ENCODE assay signal across 7 mouse cellular contexts in the genomic region with DNA sequence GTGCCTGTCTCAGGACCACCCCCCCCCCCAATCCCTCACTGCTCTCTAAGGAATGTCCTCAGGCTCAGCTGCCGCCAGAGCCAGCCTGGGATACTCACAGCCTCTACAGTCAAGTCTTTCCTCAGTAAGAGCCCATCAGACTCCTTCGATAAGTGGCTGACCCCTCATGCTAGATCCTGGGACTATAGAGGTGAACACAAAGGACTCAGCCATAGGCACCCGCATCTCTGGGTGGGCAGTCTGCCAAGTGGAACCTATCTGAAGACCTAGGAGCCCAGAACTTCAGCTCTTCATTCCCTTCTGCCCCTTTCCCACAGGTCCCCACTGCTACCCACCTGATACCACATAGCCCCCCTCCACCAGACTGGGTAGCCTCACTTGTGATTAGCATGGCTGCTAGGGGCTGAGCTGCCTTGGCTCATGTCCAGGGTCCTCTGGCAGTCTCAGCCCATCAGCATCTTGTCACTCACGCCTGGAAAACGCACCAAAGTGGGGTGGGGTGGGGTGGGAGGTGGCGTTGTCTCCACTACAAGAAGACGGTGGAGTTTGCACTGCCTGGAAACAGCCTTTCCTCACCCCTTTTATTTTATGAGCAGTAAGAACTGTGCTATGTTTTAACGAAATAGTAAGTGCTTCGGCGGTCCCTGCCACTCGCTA. TPM values are rescaled to one million over a fixed set of nuclear protein-coding genes. Genes with fewer than 3 reads are reported as not detected.
DNase-seq lines count a peak whose midpoint lies in the region; ATAC-seq and TF ChIP-seq lines count a peak whose summit lies in the region.

No protein-coding gene starts in this region.

- 8% methylated on average over 11 of the region's 11 CpGs for WGBS in lung, embryonic 14.5 days
- WGBS in forebrain, embryonic 12.5 days: 7% methylated on average over 11 of the region's 11 CpGs
- WGBS in intestine, embryonic 15.5 days: 21% methylated on average over 11 of the region's 11 CpGs

- no peaks in the 10 kb centered on the region for H3K27me3 ChIP-seq in lung, embryonic 14.5 days (ENCODE audit: insufficient read depth, low read length)
- peaks cover 68% of the 10 kb centered on the region for H3K27me3 ChIP-seq in forebrain, embryonic 12.5 days
- peaks cover 19% of the 10 kb centered on the region for H3K27me3 ChIP-seq in intestine, embryonic 15.5 days (replicated peaks)

- peak; percentile 71 for ATAC-seq in lung, embryonic 14.5 days (ENCODE audit: insufficient read depth)
- peak; percentile 89 for ATAC-seq in forebrain, embryonic 12.5 days (ENCODE audit: low FRiP score)
- ATAC-seq in intestine, embryonic 15.5 days: peak; percentile 32
- ATAC-seq in megakaryocyte, adult 5-6 weeks (ENCODE audit: poor library complexity, severe bottlenecking): no peak

- peaks cover 3% of the 10 kb centered on the region for H3K4me1 ChIP-seq in lung, embryonic 14.5 days (ENCODE audit: insufficient read depth)
- H3K4me1 ChIP-seq in forebrain, embryonic 12.5 days: peaks cover 42% of the 10 kb centered on the region
- H3K4me1 ChIP-seq in intestine, embryonic 15.5 days (replicated peaks): 0 out of 2 replicates have a peak, but pooled peaks cover 5% of the 10 kb centered on the region

- no peak for TF ChIP-seq CTCF in lung, embryonic 14.5 days (IDR thresholded peaks at IDR 0.05; ENCODE audit: low read depth)

- H3K9ac ChIP-seq in lung, embryonic 14.5 days: no peak overlapping the region
- H3K9ac ChIP-seq in forebrain, embryonic 12.5 days: peak overlapping the region; percentile 59
- H3K9ac ChIP-seq in intestine, embryonic 15.5 days: no peak overlapping the region

- peak; percentile 57 for DNase-seq in lung, embryonic 14.5 days
- no peak for DNase-seq in lung, adult 18-20 months
- DNase-seq in retina, embryonic 14.5 days (ENCODE audit: low spot score): peak; percentile 61
- no peak for DNase-seq in adrenal gland, postnatal 14 days

- peak overlapping the region; percentile 24 for H3K4me3 ChIP-seq in lung, embryonic 14.5 days (ENCODE audit: low read depth, low read length)
- peak overlapping the region; percentile 35 for H3K4me3 ChIP-seq in forebrain, embryonic 12.5 days (replicated peaks)
- H3K4me3 ChIP-seq in intestine, embryonic 15.5 days (replicated peaks): peak overlapping the region; percentile 27

- H3K4me2 ChIP-seq in lung, embryonic 14.5 days: peak overlapping the region; percentile 60
- peak overlapping the region; percentile 75 for H3K4me2 ChIP-seq in forebrain, embryonic 12.5 days
- H3K4me2 ChIP-seq in intestine, embryonic 15.5 days (replicated peaks): peak overlapping the region; percentile 65

- H3K36me3 ChIP-seq in lung, embryonic 14.5 days (ENCODE audit: insufficient read depth): no peaks in the 10 kb centered on the region
- H3K36me3 ChIP-seq in forebrain, embryonic 12.5 days (replicated peaks): no peaks in the 10 kb centered on the region
- no peaks in the 10 kb centered on the region for H3K36me3 ChIP-seq in intestine, embryonic 15.5 days

- H3K9me3 ChIP-seq in lung, embryonic 14.5 days (ENCODE audit: low read depth, low read length): no peaks in the 10 kb centered on the region
- H3K9me3 ChIP-seq in forebrain, embryonic 12.5 days: no peaks in the 10 kb centered on the region
- no peaks in the 10 kb centered on the region for H3K9me3 ChIP-seq in intestine, embryonic 15.5 days

- H3K27ac ChIP-seq in lung, embryonic 14.5 days (ENCODE audit: low read depth): no peak overlapping the region
- peak overlapping the region; percentile 85 for H3K27ac ChIP-seq in forebrain, embryonic 12.5 days
- H3K27ac ChIP-seq in intestine, embryonic 15.5 days: no peak overlapping the region

RNA-seq across cellular contexts. Expression of a gene that starts 38.7 kb away (rescaled TPM):
- 0.30 and 0.32 TPM in 2 replicates for polyA plus RNA-seq in lung, embryonic 14.5 days (2014; fragmentation: Nextera tagmentation; extraction: Ambion mirVana)
- polyA plus RNA-seq in forebrain, embryonic 12.5 days (2016; fragmentation: Nextera tagmentation; extraction: Ambion mirVana): 0.08 and 0.17 TPM in 2 replicates
- 0.03 and 0.14 TPM in 2 replicates for polyA plus RNA-seq in intestine, embryonic 15.5 days (2015; fragmentation: Nextera tagmentation; extraction: Ambion mirVana)
- total RNA-seq in megakaryocyte, adult 5-6 weeks (2015): not detected in 2 replicates
- total RNA-seq in megakaryocyte, adult 5-6 weeks (2017): not detected in 2 replicates
- total RNA-seq in adrenal gland, postnatal 14 days (2021): 0.44 and 0.71 TPM in 2 replicates

Comparison
In these comparisons a context has a peak if more than half of its experiments do, and no peak if none do; other contexts are left out.
1. DNase-seq: peak in lung, embryonic 14.5 days (single experiment) and retina, embryonic 14.5 days (single experiment); none in lung, adult 18-20 months (0 of 2) and adrenal gland, postnatal 14 days (single experiment).
2. Peak in every context shown above with its lines, with median percentiles within 50 percentile points of each other: H3K4me2 ChIP-seq and H3K4me3 ChIP-seq.